Mouse (Mus musculus) layer of hippocampus, adult 18-20 months (tissue): ENCODE data around the gene Foxj1. TPM values are rescaled to one million over a fixed set of nuclear protein-coding genes. Genes with fewer than 3 reads are reported as not detected.

Experiments used
- total RNA-seq, 2 experiments: library from RNA; stranded (reverse); gene quantifications; 2 replicates each; pipeline ENCODE4 v1.2.3; 2021

Foxj1 gene
- total RNA-seq, 2 experiments from 2014 or later = 6.2 to 7.5 TPM

Other genes with a start within 250 kb of the Foxj1 start
- 100 to 1,000 TPM; 450 to 480 TPM for gene Wbp2, start 248.4 kb downstream of the Foxj1 start, total RNA-seq
- gene Trim47, start 208.2 kb downstream of the Foxj1 start, total RNA-seq = 1 to 10 TPM; 4.8 to 6.2 TPM
- gene Trim65, start 204.3 kb downstream of the Foxj1 start, total RNA-seq = 1 to 10 TPM; 6.7 to 8.3 TPM
- 10 to 100 TPM; 60.2 to 61.2 TPM for gene Mrpl38, start 196.5 kb downstream of the Foxj1 start, total RNA-seq
- gene Fbf1, start 167.2 kb downstream of the Foxj1 start, total RNA-seq = 10 to 100 TPM; 82.3 to 83.6 TPM
- 10 to 100 TPM; 33.7 to 39.8 TPM for gene Ten1, start 136.5 kb downstream of the Foxj1 start, total RNA-seq
- gene Acox1, start 136.4 kb downstream of the Foxj1 start, total RNA-seq = 100 to 1,000 TPM; 125 TPM
- under 1 TPM; 0.61 to 0.74 TPM for gene Evpl, start 97.3 kb downstream of the Foxj1 start, total RNA-seq
- gene Srp68, start 61.2 kb downstream of the Foxj1 start, total RNA-seq = 10 to 100 TPM; 69.4 to 71.3 TPM
- not detected for gene Galr2, start 54.5 kb downstream of the Foxj1 start, total RNA-seq
- 10 to 100 TPM; 69.4 to 85.5 TPM for gene Exoc7, start 28.2 kb downstream of the Foxj1 start, total RNA-seq
- gene Rnf157, start 77.6 kb upstream of the Foxj1 start, total RNA-seq = 100 to 1,000 TPM; 245 to 252 TPM
- 10 to 100 TPM; 33.3 to 40.5 TPM for gene Ubald2, start 98.7 kb upstream of the Foxj1 start, total RNA-seq
- gene Qrich2, start 130.8 kb upstream of the Foxj1 start, total RNA-seq = not detected
- 10 to 100 TPM; 87.0 to 91.5 TPM for gene Prpsap1, start 158.8 kb upstream of the Foxj1 start, total RNA-seq
- gene Sphk1, start 195.5 kb upstream of the Foxj1 start, total RNA-seq = 1 to 10 TPM in 1 of 2 experiments, under 1 TPM in 1; 0.84 to 2.3 TPM
- gene Ube2o, start 246.0 kb upstream of the Foxj1 start, total RNA-seq = 100 to 1,000 TPM in 1 of 2 experiments, 10 to 100 TPM in 1; 99.4 to 104 TPM